Comparison of ENCODE assay signal across 14 mouse cellular contexts in the genomic region with DNA sequence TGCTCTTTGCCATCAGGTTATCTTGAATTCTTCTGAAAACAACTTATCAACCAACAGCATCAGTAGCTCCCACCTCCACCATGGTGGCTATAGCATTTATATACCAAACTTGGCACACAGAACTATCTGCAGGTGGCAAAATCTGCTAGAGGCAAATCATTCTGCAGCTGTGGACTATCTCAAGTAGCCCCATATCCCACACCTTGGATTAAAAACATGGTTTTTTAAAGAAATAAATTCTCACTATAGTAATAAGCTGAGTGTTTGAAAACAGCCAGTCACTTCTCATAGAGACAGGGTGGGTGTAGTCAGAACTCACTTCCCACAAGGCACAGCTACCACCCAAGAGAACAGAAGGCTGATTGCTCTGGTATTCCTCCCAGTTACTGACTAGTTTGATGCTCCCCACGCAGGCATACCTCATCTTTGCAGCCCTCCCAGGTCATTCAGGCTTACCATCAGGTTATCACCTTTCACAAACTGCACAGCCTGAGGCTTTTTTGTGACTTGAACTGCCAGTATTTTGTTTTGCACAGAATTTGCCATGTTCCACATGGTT. TPM values are rescaled to one million over a fixed set of nuclear protein-coding genes. Genes with fewer than 3 reads are reported as not detected.
DNase-seq lines count a peak whose midpoint lies in the region; ATAC-seq and TF ChIP-seq lines count a peak whose summit lies in the region.
"Had no signal": no experiment of that assay in that cellular context is flagged by ENCODE, and none has a peak within 500 bp of the region (broad histone marks: within the 10 kb centered on the region; RNA-seq: fewer than 3 reads in every experiment).

No protein-coding gene starts in this region.

- no peak for TF ChIP-seq CTCF in MEL (IDR thresholded peaks at IDR 0.05 in 2 of 3, conservative IDR thresholded peaks at IDR 0.05 in 1 of 3; ENCODE audit: control insufficient read depth in 1 of 3, insufficient read depth in 1 of 3, low read depth in 2 of 3, low read length in 3 of 3, poor library complexity in 1 of 3, severe bottlenecking in 1 of 3)

- H3K4me2 ChIP-seq in forebrain, embryonic 14.5 days (ENCODE audit: low read length) = no peak overlapping the region
- no peak overlapping the region for H3K4me2 ChIP-seq in liver, embryonic 11.5 days
- H3K4me2 ChIP-seq: embryonic facial prominence, embryonic 13.5 days; heart, embryonic 12.5 days had no signal

- no peak overlapping the region for H3K9ac ChIP-seq in forebrain, embryonic 14.5 days (ENCODE audit: low read length)
- H3K9ac ChIP-seq in liver, embryonic 11.5 days (ENCODE audit: low read depth, low read length) = no peak overlapping the region
- H3K9ac ChIP-seq in MEL (ENCODE audit: control insufficient read depth, low read depth, low read length, poor library complexity, severe bottlenecking) = no peak overlapping the region
- H3K9ac ChIP-seq: embryonic facial prominence, embryonic 13.5 days; heart, embryonic 12.5 days; liver, embryonic 14.5 days had no signal

- peak; percentile 37 for ATAC-seq in forebrain, embryonic 14.5 days
- ATAC-seq in liver, embryonic 11.5 days (replicated peaks; ENCODE audit: low FRiP score) = peak; percentile 44
- ATAC-seq: Patski had no signal

- DNase-seq in forebrain, embryonic 14.5 days (ENCODE audit: low spot score) = no peak
- DNase-seq in forebrain, embryonic 10.5 days (ENCODE audit: extremely low spot score, low spot score) = no peak
- no peak for DNase-seq in liver, embryonic 11.5 days (ENCODE audit: low spot score)
- DNase-seq in liver (no peak), MEL (ENCODE audit: low read depth, low spot score) (peak; percentile 51)
- DNase-seq in layer of hippocampus, adult 9-11 months = peak; percentile 38
- DNase-seq in ovary, postnatal 36 days (ENCODE audit: low spot score) = no peak
- DNase-seq in ovary, adult 18-20 months (ENCODE audit: low spot score) = no peak
- DNase-seq: adrenal gland, adult 8-10 months had no signal

- no peak overlapping the region for H3K27ac ChIP-seq in forebrain, embryonic 14.5 days (ENCODE audit: low read depth, low read length)
- no peak overlapping the region for H3K27ac ChIP-seq in forebrain, embryonic 10.5 days
- no peak overlapping the region for H3K27ac ChIP-seq in liver, embryonic 11.5 days (ENCODE audit: low read depth, low read length)
- no peak overlapping the region for H3K27ac ChIP-seq in MEL (ENCODE audit: control insufficient read depth, low read depth, low read length)
- H3K27ac ChIP-seq: embryonic facial prominence, embryonic 13.5 days; liver, embryonic 14.5 days had no signal

- no peak for TF ChIP-seq EP300 in MEL (IDR thresholded peaks at IDR 0.05; ENCODE audit: low read depth in 1 of 2, low read length in 2 of 2)

- H3K9me3 ChIP-seq in forebrain, embryonic 14.5 days (replicated peaks; ENCODE audit: control insufficient read depth, low read length) = no peaks in the 10 kb centered on the region
- H3K9me3 ChIP-seq in forebrain, embryonic 10.5 days = no peaks in the 10 kb centered on the region
- no peaks in the 10 kb centered on the region for H3K9me3 ChIP-seq in liver, embryonic 11.5 days (ENCODE audit: control insufficient read depth, low read length)
- H3K9me3 ChIP-seq in MEL (replicated peaks; ENCODE audit: insufficient read depth, low read length) = no peaks in the 10 kb centered on the region
- H3K9me3 ChIP-seq: embryonic facial prominence, embryonic 13.5 days; heart, embryonic 12.5 days; megakaryocyte, embryonic 14.5 days had no signal

- H3K4me1 ChIP-seq in forebrain, embryonic 14.5 days (ENCODE audit: control insufficient read depth, insufficient read depth, low read length) = no peaks in the 10 kb centered on the region
- H3K4me1 ChIP-seq in forebrain, embryonic 10.5 days = no peaks in the 10 kb centered on the region
- H3K4me1 ChIP-seq in liver, embryonic 11.5 days (replicated peaks; ENCODE audit: control insufficient read depth, insufficient read depth, low read length) = no peaks in the 10 kb centered on the region
- H3K4me1 ChIP-seq in MEL (ENCODE audit: control insufficient read depth in 1 of 2, insufficient read depth in 2 of 2, low read length in 2 of 2) = no peaks in the 10 kb centered on the region
- H3K4me1 ChIP-seq: embryonic facial prominence, embryonic 13.5 days; megakaryocyte, embryonic 14.5 days had no signal

- no peaks in the 10 kb centered on the region; the same call in 1 of the 2 replicates for H3K79me2 ChIP-seq in MEL (ENCODE audit: control insufficient read depth, insufficient read depth, low read length, poor library complexity)

- 0 out of 4 replicates have a peak, but pooled peaks of 1 of the 2 experiments have one; percentile 33 for TF ChIP-seq POLR2A in MEL (IDR thresholded peaks at IDR 0.05; ENCODE audit: control insufficient read depth in 1 of 2, insufficient read depth in 1 of 2, low read depth in 1 of 2, low read length in 2 of 2, poor library complexity in 1 of 2)

- H3K4me3 ChIP-seq in forebrain, embryonic 14.5 days (ENCODE audit: low read depth, low read length) = no peak overlapping the region
- no peak overlapping the region for H3K4me3 ChIP-seq in forebrain, embryonic 10.5 days
- H3K4me3 ChIP-seq in liver, embryonic 11.5 days (ENCODE audit: low read depth, low read length) = no peak overlapping the region
- H3K4me3 ChIP-seq in MEL (ENCODE audit: control insufficient read depth in 1 of 2, insufficient read depth in 1 of 2, low read depth in 2 of 2, low read length in 2 of 2) = no peak overlapping the region
- H3K4me3 ChIP-seq: embryonic facial prominence, embryonic 13.5 days; heart, embryonic 12.5 days; megakaryocyte, embryonic 14.5 days had no signal

- peaks cover 59% of the 10 kb centered on the region for H3K36me3 ChIP-seq in forebrain, embryonic 14.5 days (ENCODE audit: control insufficient read depth, insufficient read depth, low read length)
- peaks cover 74% of the 10 kb centered on the region for H3K36me3 ChIP-seq in forebrain, embryonic 10.5 days (replicated peaks)
- H3K36me3 ChIP-seq in liver, embryonic 11.5 days (ENCODE audit: control insufficient read depth, insufficient read depth, low read length) = peaks cover 21% of the 10 kb centered on the region
- peaks cover 6 to 26% of the 10 kb centered on the region in 2 experiments for H3K36me3 ChIP-seq in MEL (ENCODE audit: control insufficient read depth in 1 of 2, insufficient read depth in 2 of 2, low read length in 2 of 2)

- 63% methylated on average over 1 of the region's 1 CpGs for WGBS in forebrain, embryonic 14.5 days
- 55% methylated on average over 1 of the region's 1 CpGs for WGBS in forebrain, embryonic 10.5 days
- WGBS in liver, embryonic 11.5 days = 46% methylated on average over 1 of the region's 1 CpGs

- H3K27me3 ChIP-seq in forebrain, embryonic 14.5 days (replicated peaks; ENCODE audit: control insufficient read depth, insufficient read depth, low read length) = no peaks in the 10 kb centered on the region
- no peaks in the 10 kb centered on the region for H3K27me3 ChIP-seq in forebrain, embryonic 10.5 days (ENCODE audit: poor library complexity, severe bottlenecking)
- H3K27me3 ChIP-seq in liver, embryonic 11.5 days (replicated peaks; ENCODE audit: control insufficient read depth, insufficient read depth, low read length) = no peaks in the 10 kb centered on the region
- no peaks in the 10 kb centered on the region for H3K27me3 ChIP-seq in MEL (ENCODE audit: control insufficient read depth in 1 of 2, insufficient read depth in 2 of 2, low read length in 2 of 2)
- H3K27me3 ChIP-seq: embryonic facial prominence, embryonic 13.5 days; heart, embryonic 12.5 days; megakaryocyte, embryonic 14.5 days; Patski had no signal

- TF ChIP-seq RAD21 in MEL (IDR thresholded peaks at IDR 0.05; ENCODE audit: low read depth, low read length) = no peak

TF ChIP-seq in MEL, 35 proteins besides CTCF, POLR2A, EP300 and RAD21:
- TF ChIP-seq POLR2AphosphoS2 (IDR thresholded peaks at IDR 0.05; ENCODE audit: low read length) = peak; percentile 60; the same call in 1 of the 2 replicates
- no peak for TF ChIP-seq ZC3H11A (IDR thresholded peaks at IDR 0.05; ENCODE audit: low read depth, low read length)
- no peak for TF ChIP-seq NELFE (IDR thresholded peaks at IDR 0.05; ENCODE audit: low read depth, low read length)
- TF ChIP-seq NRF1 (IDR thresholded peaks at IDR 0.05; ENCODE audit: insufficient read depth, low read depth, low read length, poor library complexity, severe bottlenecking) = no peak
- no peak for TF ChIP-seq TBP (IDR thresholded peaks at IDR 0.05; ENCODE audit: low read depth, low read length)
- no peak for TF ChIP-seq GABPA (IDR thresholded peaks at IDR 0.05; ENCODE audit: low read depth, low read length)
- TF ChIP-seq HCFC1 (IDR thresholded peaks at IDR 0.05; ENCODE audit: low read depth, low read length) = no peak
- peak; percentile 34; the same call in 1 of the 2 replicates for TF ChIP-seq GATA1 (IDR thresholded peaks at IDR 0.05; ENCODE audit: low read depth, low read length)
- TF ChIP-seq BHLHE40 (IDR thresholded peaks at IDR 0.05; ENCODE audit: borderline replicate concordance, low read depth, low read length) = no peak
- no peak for TF ChIP-seq UBTF (IDR thresholded peaks at IDR 0.05; ENCODE audit: borderline replicate concordance, insufficient read depth, low read depth, low read length)
- TF ChIP-seq USF1 (IDR thresholded peaks at IDR 0.05; ENCODE audit: low read depth, low read length) = no peak

RNA-seq across cellular contexts. Expression of gene Srsf11, which starts 26.6 kb away (rescaled TPM):
- 232 and 242 TPM in 2 replicates for polyA plus RNA-seq in forebrain, embryonic 14.5 days (2014; fragmentation: Nextera tagmentation; extraction: Ambion mirVana)
- 317 and 330 TPM in 2 replicates for polyA plus RNA-seq in forebrain, embryonic 10.5 days (2016; fragmentation: Nextera tagmentation; extraction: Ambion mirVana)
- polyA plus RNA-seq in liver, embryonic 11.5 days (2014; fragmentation: Nextera tagmentation; extraction: Ambion mirVana) = 225 and 242 TPM in 2 replicates
- total RNA-seq in MEL (2012; rRNA removed) = 112 and 114 TPM in 2 replicates
- 100 to 1,000 TPM; 215 to 486 TPM for polyA plus RNA-seq in MEL (2012; ENCODE audit: insufficient read depth in 1 of 2, insufficient read length in 2 of 2, low read depth in 1 of 2, low replicate concordance in 2 of 2, missing spikeins in 1 of 2)

RNA-seq across cellular contexts. Expression of gene Lrrc40, which starts 26.6 kb away (rescaled TPM):
- 65.8 TPM in 2 replicates for polyA plus RNA-seq in forebrain, embryonic 14.5 days (2014; fragmentation: Nextera tagmentation; extraction: Ambion mirVana)
- 90.9 and 94.6 TPM in 2 replicates for polyA plus RNA-seq in forebrain, embryonic 10.5 days (2016; fragmentation: Nextera tagmentation; extraction: Ambion mirVana)
- 64.7 and 76.0 TPM in 2 replicates for polyA plus RNA-seq in liver, embryonic 11.5 days (2014; fragmentation: Nextera tagmentation; extraction: Ambion mirVana)
- total RNA-seq in MEL (2012; rRNA removed) = 42.6 and 48.9 TPM in 2 replicates
- 10 to 100 TPM in 1 of 2 experiments, not detected in 1; 70.0 TPM for polyA plus RNA-seq in MEL (2012; ENCODE audit: insufficient read depth in 1 of 2, insufficient read length in 2 of 2, low read depth in 1 of 2, low replicate concordance in 2 of 2, missing spikeins in 1 of 2)

Comparison
In these comparisons a context has a peak if more than half of its experiments do, and no peak if none do; other contexts are left out.
1. DNase-seq: peak in MEL (single experiment) and layer of hippocampus, adult 9-11 months (single experiment); none in forebrain, embryonic 14.5 days (single experiment), forebrain, embryonic 10.5 days (single experiment), liver, embryonic 11.5 days (single experiment), liver (single experiment), ovary, postnatal 36 days (single experiment) and ovary, adult 18-20 months (single experiment).